Mouse (Mus musculus) stomach, postnatal 0 days (tissue): ENCODE measurements at regions not wholly inside any gene's neighbourhood (a gene's known extent, or its start where the extent isn't known, plus 50 kb on each side); places are given as distances from the start of the nearest gene placed in this dataset.

Source experiments
- ATAC-seq: fragments of 200-750 bp; cut with Nextera tagmentation; 2 replicates; pipeline ENCODE4 v1.8.0; 2017; ENCODE audit not compliant: low FRiP score, low TSS enrichment
- DNase-seq: peaks from one replicate; pipeline ENCODE4 v3.0.0-alpha.2; 2016; ENCODE audit warnings: low spot score
- H3K27ac ChIP-seq: fragments of 300-500 bp; sonication (generic); replicated peaks from 2 replicates; pipeline ENCODE4 v1.5.1; 2014; ENCODE audit warnings: mild to moderate bottlenecking, control low read depth
- H3K27me3 ChIP-seq: fragments of 300-500 bp; sonication (generic); 2 replicates; pipeline ENCODE4 v1.6.1; 2014; ENCODE audit warnings: low read length; ENCODE audit not compliant: control insufficient read depth, insufficient read depth
- H3K36me3 ChIP-seq: fragments of 300-500 bp; sonication (generic); 2 replicates; pipeline ENCODE4 v1.6.1; 2014; ENCODE audit warnings: low read length, mixed read lengths; ENCODE audit not compliant: control insufficient read depth, insufficient read depth
- H3K4me1 ChIP-seq: fragments of 300-500 bp; sonication (generic); replicated peaks from 2 replicates; pipeline ENCODE4 v1.6.1; 2014; ENCODE audit warnings: antibody characterized with exemption; ENCODE audit not compliant: control insufficient read depth, insufficient read depth
- H3K4me2 ChIP-seq: fragments of 300-500 bp; sonication (generic); replicated peaks from 2 replicates; pipeline ENCODE4 v1.6.1; 2014; ENCODE audit warnings: low read depth, mild to moderate bottlenecking, control low read depth, moderate library complexity
- H3K4me3 ChIP-seq: fragments of 300-500 bp; sonication (generic); 2 replicates; pipeline ENCODE4 v1.5.1; 2014; ENCODE audit warnings: low read depth, low read length, control low read depth
- H3K9ac ChIP-seq: fragments of 300-500 bp; sonication (generic); 2 replicates; pipeline ENCODE4 v1.6.1; 2014; ENCODE audit warnings: mild to moderate bottlenecking, low read length, control low read depth, mixed read lengths
- H3K9me3 ChIP-seq: fragments of 300-500 bp; sonication (generic); 2 replicates; pipeline ENCODE4 v1.6.1; 2016; ENCODE audit warnings: low read length; ENCODE audit not compliant: control insufficient read depth
- CTCF ChIP-seq: IDR thresholded peaks from 2 replicates; pipeline ENCODE4 v1.5.1; 2016; ENCODE audit warnings: antibody characterized with exemption, low read depth, mild to moderate bottlenecking, moderate library complexity
- EP300 ChIP-seq: optimal IDR thresholded peaks from 2 replicates; pipeline ENCODE3; 2016; ENCODE audit warnings: antibody characterized with exemption
- WGBS: fragments of 180-500 bp; shearing (Covaris S2); extraction: QIAGEN DNeasy Blood & Tissue Kit; methylation state at CpG from one replicate; pipeline ENCODE4 v1.1.7; 2014; 5-methylcytosine and 5-hydroxymethylcytosine counted together

- ATAC-seq (no peak), DNase-seq (no peak)
- no peak for TF ChIP-seq CTCF
- no peak for TF ChIP-seq EP300
- Histone ChIP-seq H3K9me3 (no peaks in the 10 kb centered on the region), H3K27ac (no peak overlapping the region), H3K4me1 (no peaks in the 10 kb centered on the region), H3K27me3 (no peaks in the 10 kb centered on the region), H3K4me3 (no peak overlapping the region), H3K9ac (no peak overlapping the region), H3K36me3 (no peaks in the 10 kb centered on the region), H3K4me2 (no peak overlapping the region)
- 64% methylated on average over 3 of the region's 4 CpGs for WGBS
Measured at GRCm38 (mm10) chr10:99384851-99385250, 121.8 kb downstream of the Dusp6 start.

- Histone ChIP-seq H3K4me2 (no peak overlapping the region), H3K27me3 (no peaks in the 10 kb centered on the region), H3K4me1 (no peaks in the 10 kb centered on the region), H3K9me3 (no peaks in the 10 kb centered on the region), H3K9ac (no peak overlapping the region), H3K27ac (no peak overlapping the region), H3K4me3 (no peak overlapping the region), H3K36me3 (no peaks in the 10 kb centered on the region)
- TF ChIP-seq EP300 (no peak), CTCF (no peak)
- no peak for DNase-seq
- WGBS = 79% methylated on average over 6 of the region's 6 CpGs
- no peak for ATAC-seq
Measured at GRCm38 (mm10) chr10:99385854-99386253, 122.8 kb downstream of the Dusp6 start.

- H3K4me3 ChIP-seq = no peak overlapping the region
- H3K9me3 ChIP-seq = no peaks in the 10 kb centered on the region
- 83% methylated on average over 7 of the region's 7 CpGs for WGBS
- no peak for TF ChIP-seq EP300
- TF ChIP-seq CTCF = no peak
- no peaks in the 10 kb centered on the region for H3K4me1 ChIP-seq
- no peak overlapping the region for H3K4me2 ChIP-seq
- no peaks in the 10 kb centered on the region for H3K36me3 ChIP-seq
- ATAC-seq (no peak), DNase-seq (no peak)
- no peaks in the 10 kb centered on the region for H3K27me3 ChIP-seq
- H3K27ac ChIP-seq = no peak overlapping the region
- no peak overlapping the region for H3K9ac ChIP-seq
Measured at GRCm38 (mm10) chr10:99388526-99388925, 125.5 kb downstream of the Dusp6 start.

- H3K4me3 ChIP-seq = no peak overlapping the region
- WGBS = 92% methylated on average over 8 of the region's 8 CpGs
- no peak overlapping the region for H3K9ac ChIP-seq
- no peak for DNase-seq
- H3K9me3 ChIP-seq = no peaks in the 10 kb centered on the region
- no peaks in the 10 kb centered on the region for H3K4me1 ChIP-seq
- no peaks in the 10 kb centered on the region for H3K27me3 ChIP-seq
- no peak overlapping the region for H3K4me2 ChIP-seq
- no peak for TF ChIP-seq EP300
- no peak for TF ChIP-seq CTCF
- no peaks in the 10 kb centered on the region for H3K36me3 ChIP-seq
- no peak overlapping the region for H3K27ac ChIP-seq
- no peak for ATAC-seq
Measured at GRCm38 (mm10) chr10:99388986-99389385, 126.0 kb downstream of the Dusp6 start.

GRCm38 (mm10) chr10:99390609-99391183 lies 127.7 kb downstream of the Dusp6 start:
- Histone ChIP-seq H3K4me3 (no peak overlapping the region), H3K4me1 (no peaks in the 10 kb centered on the region), H3K27ac (no peak overlapping the region), H3K36me3 (no peaks in the 10 kb centered on the region), H3K9me3 (no peaks in the 10 kb centered on the region), H3K27me3 (no peaks in the 10 kb centered on the region), H3K4me2 (no peak overlapping the region), H3K9ac (no peak overlapping the region)
- WGBS = 43% methylated on average over 7 of the region's 7 CpGs
- TF ChIP-seq EP300 (no peak), CTCF (no peak)
- ATAC-seq (no peak), DNase-seq (no peak)

GRCm38 (mm10) chr10:99391725-99392124 lies 128.7 kb downstream of the Dusp6 start:
- 56% methylated on average over 6 of the region's 6 CpGs for WGBS
- DNase-seq = no peak

More at GRCm38 (mm10) chr10:99391725-99392124, 128.7 kb downstream of the Dusp6 start:
- Histone ChIP-seq H3K27me3 (no peaks in the 10 kb centered on the region), H3K4me3 (no peak overlapping the region), H3K4me1 (no peaks in the 10 kb centered on the region), H3K9me3 (no peaks in the 10 kb centered on the region), H3K36me3 (no peaks in the 10 kb centered on the region), H3K27ac (no peak overlapping the region), H3K4me2 (no peak overlapping the region), H3K9ac (no peak overlapping the region)
- no peak for ATAC-seq
- no peak for TF ChIP-seq EP300
- no peak for TF ChIP-seq CTCF
